Mouse (Mus musculus): ENCODE data around the gene Olfr533. TPM values are rescaled to one million over a fixed set of nuclear protein-coding genes. Genes with fewer than 3 reads are reported as not detected.

Olfr533 gene
- not detected in 2 replicates for polyA plus RNA-seq (2012; rRNA removed)

DNA sequence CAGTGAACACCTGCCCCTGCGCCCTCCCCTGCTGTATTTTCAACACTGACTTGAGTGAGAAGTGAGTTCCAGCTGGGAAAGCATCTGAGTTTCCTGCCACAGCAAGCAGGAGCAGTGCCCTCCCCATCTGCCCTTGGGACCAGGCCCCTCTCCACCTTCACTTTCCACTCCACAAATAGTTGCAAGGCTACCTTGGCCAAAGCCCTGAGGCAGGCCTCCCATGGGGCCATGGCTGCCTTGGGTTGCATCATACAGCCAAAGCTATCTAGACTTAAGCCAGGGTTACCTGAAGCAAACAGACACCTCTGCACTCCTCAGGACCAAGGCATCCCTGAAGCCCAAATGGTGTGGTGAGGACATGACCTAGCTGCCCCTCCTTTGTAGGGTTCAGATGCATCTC is at the start of gene Olfr533:
Gene Olfr533, plus strand, starts transcription at position 301 of the 400 bp plus-strand sequence.

GRCm38 (mm10) chr7:140421539-140421938 is 41.6 kb upstream of the Olfr533 start, which contains the start of gene Olfr532:
Gene Olfr532, minus strand, starts transcription at chr7:140421639.

GRCm38 (mm10) chr7:140483916-140484315 is 20.7 kb downstream of the Olfr533 start, which contains the start of gene Olfr535:
Gene Olfr535, plus strand, starts transcription at chr7:140484216.

GRCm38 (mm10) chr7:140507346-140508021 is 44.3 kb downstream of the Olfr533 start, which contains the start of gene Olfr536:
Gene Olfr536, minus strand, starts transcription at chr7:140507396.

Other genes with a start within 250 kb of the Olfr533 start
- gene Cd163l1, start 245.1 kb upstream of the Olfr533 start, polyA plus RNA-seq (2012; rRNA removed), result 0.18 TPM in 1 of 2 replicates, not detected in the other
- not detected in 2 replicates for gene 5830411N06Rik, start 216.1 kb upstream of the Olfr533 start, polyA plus RNA-seq (2012; rRNA removed)
- not detected in 2 replicates for gene Olfr525, start 142.5 kb upstream of the Olfr533 start, polyA plus RNA-seq (2012; rRNA removed)
- not detected in 2 replicates for gene Olfr527, start 129.4 kb upstream of the Olfr533 start, polyA plus RNA-seq (2012; rRNA removed)
- gene Olfr60, start 101.7 kb upstream of the Olfr533 start, polyA plus RNA-seq (2012; rRNA removed), result not detected in 2 replicates
- not detected in 2 replicates for gene Olfr530, start 87.0 kb upstream of the Olfr533 start, polyA plus RNA-seq (2012; rRNA removed)
- gene Olfr531, start 60.5 kb upstream of the Olfr533 start, polyA plus RNA-seq (2012; rRNA removed), result not detected in 2 replicates
- not detected in 2 replicates for gene Olfr532, start 41.7 kb upstream of the Olfr533 start, polyA plus RNA-seq (2012; rRNA removed)
- not detected in 2 replicates for gene Olfr535, start 20.8 kb downstream of the Olfr533 start, polyA plus RNA-seq (2012; rRNA removed)
- gene Olfr536, start 44.0 kb downstream of the Olfr533 start, polyA plus RNA-seq (2012; rRNA removed), result not detected in 2 replicates
- not detected in 2 replicates for gene Olfr538, start 104.5 kb downstream of the Olfr533 start, polyA plus RNA-seq (2012; rRNA removed)
- gene Olfr46, start 137.9 kb downstream of the Olfr533 start, polyA plus RNA-seq (2012; rRNA removed), result not detected in 2 replicates
- gene Olfr61, start 165.6 kb downstream of the Olfr533 start, polyA plus RNA-seq (2012; rRNA removed), result not detected in 2 replicates
- not detected in 2 replicates for gene Olfr53, start 183.1 kb downstream of the Olfr533 start, polyA plus RNA-seq (2012; rRNA removed)
- gene Olfr539, start 196.6 kb downstream of the Olfr533 start, polyA plus RNA-seq (2012; rRNA removed), result 0.01 and 0.04 TPM in 2 replicates
- not detected in 2 replicates for gene Olfr45, start 218.6 kb downstream of the Olfr533 start, polyA plus RNA-seq (2012; rRNA removed)
- not detected in 2 replicates for gene Olfr541, start 233.9 kb downstream of the Olfr533 start, polyA plus RNA-seq (2012; rRNA removed)

All from central nervous system, embryonic 14 days (tissue).